Mouse (Mus musculus) cerebellum, adult 8-10 months (tissue): ENCODE data around the gene Bcl2.

Experiments used
- DNase-seq: peaks from one replicate; pipeline ENCODE4 v3.0.0; 2022

Bcl2 gene

DNA sequence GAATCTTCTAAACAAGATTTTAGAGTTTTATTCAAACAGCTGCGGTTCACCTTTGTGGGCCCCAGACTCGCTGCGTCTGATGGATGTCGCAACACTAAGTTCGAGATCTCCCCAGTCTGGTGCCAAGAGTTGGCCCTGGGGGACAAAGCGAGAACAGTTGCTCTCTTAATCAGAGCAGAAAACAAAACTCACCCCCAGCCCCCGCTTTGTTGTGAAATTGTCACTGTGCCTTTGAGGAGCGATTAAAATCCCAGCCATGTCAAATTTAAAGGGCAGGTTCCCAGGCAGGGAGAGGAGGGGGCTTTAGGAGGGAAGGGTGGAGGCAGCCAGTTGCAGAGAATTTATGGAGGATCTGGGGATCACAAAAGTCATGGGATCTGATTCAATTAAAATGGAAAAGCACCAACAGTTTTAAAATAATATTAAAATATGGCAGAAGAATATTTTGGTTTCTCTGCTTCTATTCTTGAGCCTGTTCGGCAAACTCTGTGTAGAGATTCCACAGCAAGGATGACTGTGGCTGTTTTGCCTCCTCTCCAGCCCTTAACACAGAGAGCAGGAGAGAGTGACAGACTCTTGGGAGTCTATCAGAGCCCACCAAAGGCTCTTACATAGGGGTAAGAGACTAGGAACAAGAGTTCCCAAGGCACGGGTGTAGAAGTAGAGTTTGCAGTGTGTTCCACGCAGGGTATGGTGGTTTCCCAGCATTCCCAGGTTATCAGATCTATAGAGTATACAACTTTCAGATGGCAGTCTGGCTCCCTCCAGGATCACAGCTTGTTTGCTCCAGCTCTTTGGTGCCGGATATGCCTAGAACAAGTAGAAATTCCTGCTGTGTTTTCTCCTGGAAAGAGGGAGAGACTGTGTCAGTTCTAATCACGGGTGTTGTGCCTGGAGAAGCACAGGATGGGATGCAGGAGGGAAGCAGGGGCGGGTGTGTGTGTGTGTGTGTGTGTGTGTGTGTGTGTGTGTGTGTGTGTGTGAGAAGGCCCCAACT, 130.5 kb downstream of the Bcl2 start:
- DNase-seq, result no peak

DNA sequence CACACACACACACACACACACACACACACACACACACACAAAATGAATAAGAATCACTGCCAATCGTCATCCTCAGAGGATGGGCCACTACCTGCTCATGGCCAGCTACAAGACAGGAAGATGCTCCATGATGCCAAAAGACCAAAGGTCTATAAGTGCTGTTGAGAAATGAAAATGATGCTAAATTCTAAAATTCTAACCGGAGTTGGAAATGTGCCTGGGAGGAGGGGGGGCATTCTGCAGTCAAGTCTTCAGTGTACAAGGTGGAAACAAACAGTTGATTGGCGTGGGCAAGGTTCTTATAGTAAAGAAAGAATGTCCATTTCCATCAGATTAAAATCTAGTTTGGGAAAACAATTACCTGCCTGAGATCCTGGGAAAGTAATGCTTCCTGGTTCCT, 131.3 kb downstream of the Bcl2 start:
- DNase-seq, result no peak

DNA sequence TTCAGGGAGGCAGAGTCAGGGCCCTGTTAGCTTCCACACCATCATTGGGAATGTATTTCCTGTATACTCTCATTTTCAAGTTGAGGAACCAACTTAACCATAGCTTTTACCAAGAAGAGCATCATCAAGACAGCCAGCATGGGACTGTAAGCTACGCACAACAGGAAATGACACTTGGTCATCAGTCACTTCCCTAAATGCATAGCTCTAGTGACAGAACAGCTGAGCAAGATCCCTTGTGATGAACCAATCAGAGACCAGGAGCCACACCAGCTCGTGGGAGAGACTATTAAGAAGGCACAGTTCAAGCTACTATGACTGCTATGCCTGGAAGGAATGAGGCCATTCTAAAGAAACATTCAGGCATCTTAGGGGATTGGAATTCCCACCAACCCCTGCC, 132.3 kb downstream of the Bcl2 start:
- DNase-seq, result no peak

DNA sequence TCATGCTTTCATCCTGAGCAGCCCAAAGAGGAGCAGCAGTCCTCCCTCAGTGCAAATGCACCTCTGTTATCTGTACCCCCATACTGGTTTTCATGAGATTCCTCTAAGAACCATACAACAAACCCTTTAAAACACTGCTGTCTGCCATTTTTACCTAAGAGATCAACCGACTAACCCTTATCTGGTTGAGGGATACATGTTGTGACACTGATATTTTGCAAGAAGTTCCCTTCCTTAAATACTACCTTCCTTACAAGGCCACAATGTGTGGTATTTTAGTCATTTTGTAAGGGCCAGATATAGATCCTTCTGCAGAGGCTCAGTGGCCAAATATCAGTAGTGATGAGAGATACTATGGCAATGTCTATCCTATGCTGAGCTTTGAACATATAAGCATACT, 134.3 kb downstream of the Bcl2 start:
- DNase-seq, result no peak

DNA sequence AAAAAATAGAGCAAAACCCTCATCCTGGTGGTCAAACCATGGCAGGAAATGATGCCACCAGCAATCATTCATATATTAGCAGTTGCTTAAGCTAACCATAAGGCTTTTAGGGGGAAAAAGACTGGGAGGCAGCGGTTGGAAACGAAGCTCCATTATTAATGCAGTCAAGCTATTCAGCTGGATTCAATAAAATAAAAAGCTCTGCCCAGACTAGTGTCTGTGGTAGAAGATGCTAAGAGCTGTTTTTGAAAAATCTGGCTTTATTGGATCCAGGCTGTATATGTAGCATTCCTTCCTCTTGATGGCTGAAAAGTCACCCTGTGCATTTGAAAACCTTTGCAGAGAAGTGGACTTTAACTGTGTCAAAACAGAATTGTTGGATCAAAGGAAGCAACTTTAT, 141.6 kb downstream of the Bcl2 start:
- DNase-seq, result no peak

DNA sequence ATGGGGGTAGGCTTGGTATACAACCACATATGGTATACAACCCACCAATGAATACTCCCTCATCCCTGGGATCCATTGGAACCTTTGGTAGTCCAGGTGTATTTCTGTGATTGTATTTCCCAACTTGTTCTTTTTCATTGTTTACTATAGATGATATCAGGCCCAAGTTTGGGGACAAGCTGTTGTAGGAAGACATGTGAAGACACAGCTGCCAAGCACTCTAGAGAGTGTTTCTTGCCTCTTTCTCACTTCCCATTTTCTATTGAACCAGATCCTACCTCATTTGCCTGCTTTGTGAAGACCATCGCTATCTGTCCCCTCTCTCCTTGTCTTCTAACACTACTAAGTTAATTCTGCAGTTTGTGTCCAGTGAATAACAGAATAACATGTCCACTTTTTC, 143.2 kb downstream of the Bcl2 start:
- no peak for DNase-seq

DNA sequence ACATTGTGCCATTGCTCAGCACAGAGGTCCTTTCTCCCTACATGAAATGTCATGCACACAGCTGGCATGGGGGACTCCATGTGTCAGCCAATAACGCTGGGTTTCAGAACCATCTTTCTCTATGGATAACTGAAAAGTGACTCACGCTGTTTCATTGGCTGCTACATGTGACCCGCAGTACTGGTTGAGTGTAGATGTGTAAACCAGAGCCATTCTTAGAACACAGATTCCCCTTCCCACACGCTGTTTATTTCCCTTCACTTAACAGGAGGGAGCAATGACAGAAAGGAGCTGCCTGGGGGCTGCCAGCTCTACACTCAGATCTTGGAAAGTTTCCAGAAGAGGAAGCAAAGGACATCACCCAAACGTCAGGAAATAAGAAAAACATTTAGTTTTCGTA, 143.7 kb downstream of the Bcl2 start:
- no peak for DNase-seq

DNA sequence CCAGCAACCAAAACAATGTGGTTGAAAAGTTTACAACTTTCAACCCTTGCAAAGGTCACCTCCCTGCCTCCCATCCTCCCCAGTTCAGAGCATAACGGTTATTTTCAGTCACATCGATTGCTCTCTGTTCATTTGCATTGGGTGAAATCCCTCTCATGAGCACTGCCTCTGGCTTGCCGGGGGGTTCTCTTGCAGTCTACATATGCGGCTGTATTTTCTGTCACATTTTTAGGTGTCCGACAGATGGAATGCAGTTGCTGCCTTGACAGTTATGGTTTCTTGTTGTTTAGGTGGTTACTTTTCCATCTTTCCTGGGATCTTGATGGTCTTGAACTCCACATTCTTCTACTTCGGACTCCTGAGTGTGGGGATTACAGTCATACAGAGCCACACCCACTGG, 144.4 kb downstream of the Bcl2 start:
- no peak for DNase-seq

DNA sequence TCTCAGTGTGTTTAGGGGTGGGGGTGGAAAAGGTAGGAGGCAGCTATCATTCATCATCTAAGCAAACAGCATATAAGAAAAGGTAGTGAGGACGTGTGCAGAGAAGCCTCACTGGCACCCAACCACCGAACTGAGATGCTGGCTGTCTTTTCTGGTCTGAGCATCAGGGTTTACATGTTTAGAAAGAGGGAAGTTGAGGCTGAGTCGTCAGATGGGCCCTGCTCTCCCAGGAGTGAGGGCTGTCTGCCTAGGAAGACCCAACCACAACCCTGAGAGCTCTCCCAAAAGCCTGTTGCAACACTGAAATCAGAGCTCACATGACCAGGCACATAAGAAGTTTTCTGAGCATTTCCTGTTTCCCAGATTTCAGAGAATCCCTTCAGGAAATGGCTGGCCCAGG, 145.2 kb downstream of the Bcl2 start:
- DNase-seq, result no peak

DNA sequence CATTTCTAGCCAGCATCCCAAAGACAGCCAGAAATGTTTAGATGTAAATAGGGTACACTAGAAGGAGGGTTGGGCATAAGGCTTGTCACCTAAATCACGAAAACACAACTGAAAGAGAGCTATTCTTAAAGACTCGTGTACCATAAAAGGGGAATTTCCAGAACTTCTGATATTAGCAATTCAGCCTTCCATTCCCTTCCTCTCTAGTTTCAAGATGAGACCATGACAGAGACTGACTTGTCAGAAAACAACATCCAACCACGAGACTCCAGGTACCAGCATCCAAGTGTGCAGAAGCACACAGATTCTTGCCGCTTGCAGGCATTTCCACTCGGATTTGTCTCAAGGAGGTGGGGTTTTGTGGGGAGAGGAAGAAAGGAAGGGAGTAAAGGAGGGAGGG, 146.6 kb downstream of the Bcl2 start:
- no peak for DNase-seq

DNA sequence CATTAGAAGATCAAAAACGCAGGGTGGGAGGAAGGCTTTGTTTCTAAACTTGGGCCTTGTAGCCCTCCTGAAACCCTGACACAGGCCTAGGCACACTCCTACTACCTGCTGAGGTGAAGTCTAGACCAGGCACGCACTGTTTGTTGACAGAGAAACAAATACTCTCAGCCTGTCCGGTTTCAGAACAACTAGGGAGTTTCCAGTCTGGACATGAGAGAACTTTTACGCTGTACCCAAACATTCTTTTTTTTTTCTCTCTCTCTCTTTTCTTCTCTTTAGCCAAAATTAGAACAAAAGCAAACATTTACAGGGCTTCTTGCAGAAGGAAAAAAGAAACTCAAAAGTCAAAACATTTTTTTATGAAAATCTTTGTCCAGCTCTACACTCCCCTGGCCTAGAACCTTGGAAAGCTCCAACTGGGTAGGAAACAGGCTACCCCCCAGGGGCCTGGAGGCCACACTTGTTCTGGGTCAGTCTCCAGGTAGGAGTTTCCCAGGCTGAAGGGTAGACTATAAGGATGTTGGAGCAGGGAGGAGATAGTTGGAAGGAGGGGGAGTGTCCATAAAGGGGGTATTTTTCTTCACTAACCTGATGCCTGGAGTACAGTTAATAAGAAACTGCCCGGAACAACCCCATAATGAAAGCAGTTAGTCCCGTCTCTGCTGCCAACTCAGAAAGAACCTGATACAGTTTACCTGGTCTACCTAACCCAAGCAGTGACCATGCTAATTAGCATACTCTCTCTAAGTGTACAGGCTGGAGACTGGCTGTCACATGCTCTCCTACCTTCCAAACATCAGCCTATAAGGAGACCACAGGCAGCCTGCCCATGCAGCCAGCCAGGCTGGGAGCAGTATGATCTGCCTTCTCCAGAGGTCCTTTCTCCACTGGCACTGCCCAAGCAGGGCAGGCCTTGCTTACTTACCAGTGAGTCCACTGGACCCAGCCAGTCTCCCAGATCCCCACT, 147.7 kb downstream of the Bcl2 start:
- DNase-seq, result no peak

DNA sequence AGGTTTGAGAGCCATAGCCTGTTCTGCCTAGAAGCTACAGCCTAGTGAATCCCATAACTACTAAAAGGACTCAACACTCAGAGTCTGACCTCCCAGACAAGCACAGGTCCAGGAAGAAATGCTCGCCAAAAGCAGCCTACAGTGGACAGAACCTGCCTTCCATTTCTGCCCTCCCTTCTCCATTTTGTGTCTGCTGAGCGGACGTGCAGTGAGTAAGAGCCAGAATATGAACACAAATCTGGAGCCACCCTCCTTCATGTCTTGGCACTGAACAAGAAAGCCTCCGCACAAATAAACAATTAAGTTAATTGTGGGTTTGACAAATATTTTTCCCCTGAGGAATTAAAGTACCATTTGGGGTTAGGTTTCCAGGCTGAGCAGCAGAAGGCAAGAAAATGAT, 148.8 kb downstream of the Bcl2 start:
- DNase-seq, result no peak

DNA sequence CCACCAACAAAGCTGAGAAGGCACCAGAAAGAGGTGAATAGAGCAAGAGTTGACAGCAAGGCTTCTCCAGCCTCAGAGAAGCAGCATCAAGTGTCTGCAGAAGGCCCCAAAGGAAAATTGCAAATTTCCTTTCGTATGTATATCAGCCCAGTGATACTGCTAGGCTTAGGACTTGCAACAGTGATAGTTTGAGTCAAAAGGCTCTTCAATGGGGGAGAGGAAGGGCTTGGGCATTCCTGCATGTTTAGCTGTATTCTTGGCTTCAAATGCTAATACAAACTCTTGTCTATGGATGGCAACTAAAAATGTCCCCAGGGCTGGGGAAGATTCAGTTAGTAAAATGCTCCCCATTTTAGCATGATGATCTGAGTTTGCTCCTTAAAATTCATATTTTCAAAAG, 149.6 kb downstream of the Bcl2 start:
- no peak for DNase-seq

DNA sequence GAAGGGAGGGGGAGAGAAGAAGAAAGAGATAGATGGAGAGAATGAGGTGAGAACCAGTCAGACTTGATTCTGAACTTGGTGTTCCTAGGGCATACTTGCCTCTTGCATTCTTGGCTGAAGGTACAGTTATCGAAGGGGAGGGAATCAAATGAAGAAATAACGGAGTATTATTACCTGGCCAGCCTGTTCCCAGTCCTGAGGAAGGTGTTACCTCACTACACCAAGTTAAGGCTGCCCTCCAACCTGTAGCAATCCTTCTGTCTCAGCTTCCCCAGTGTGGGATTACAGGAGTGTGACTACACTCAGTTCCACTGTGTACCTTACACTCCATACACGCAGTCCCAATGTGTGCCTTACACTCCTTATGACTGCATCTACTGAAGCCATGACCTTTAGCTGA, 151.3 kb downstream of the Bcl2 start:
- DNase-seq, result no peak

DNA sequence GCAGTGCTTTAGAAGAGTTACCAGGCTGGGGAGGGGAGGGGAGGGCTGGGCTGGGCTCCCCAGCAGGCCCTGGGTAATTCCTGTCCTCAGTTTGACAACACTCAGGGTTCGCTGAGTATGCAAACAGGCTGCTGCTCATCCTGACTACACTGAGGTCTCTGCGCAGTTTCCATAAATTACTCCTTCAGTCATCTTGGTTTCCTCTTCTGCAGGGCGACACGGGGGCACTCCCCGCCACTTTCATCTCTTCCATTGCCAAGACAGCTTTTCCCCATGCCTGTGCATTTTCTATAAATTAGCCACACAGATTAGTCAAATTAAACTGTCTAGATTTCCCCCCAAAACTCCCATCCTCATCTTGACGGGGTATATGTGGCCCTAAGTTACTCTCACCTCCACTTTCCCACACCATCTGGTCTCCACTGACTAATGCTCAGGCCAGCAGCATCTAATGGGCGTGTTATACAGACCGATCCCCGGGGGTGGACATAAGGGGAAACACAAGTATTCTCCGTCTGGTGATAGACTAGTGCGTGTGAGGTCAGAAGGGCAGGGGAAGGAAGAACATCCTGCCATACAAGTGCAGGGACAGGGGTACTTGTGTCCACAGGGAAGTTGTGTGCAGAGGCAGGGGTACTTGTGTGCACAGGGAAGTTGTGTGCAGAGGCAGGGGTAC, 152.9 kb downstream of the Bcl2 start:
- DNase-seq, result no peak

DNA sequence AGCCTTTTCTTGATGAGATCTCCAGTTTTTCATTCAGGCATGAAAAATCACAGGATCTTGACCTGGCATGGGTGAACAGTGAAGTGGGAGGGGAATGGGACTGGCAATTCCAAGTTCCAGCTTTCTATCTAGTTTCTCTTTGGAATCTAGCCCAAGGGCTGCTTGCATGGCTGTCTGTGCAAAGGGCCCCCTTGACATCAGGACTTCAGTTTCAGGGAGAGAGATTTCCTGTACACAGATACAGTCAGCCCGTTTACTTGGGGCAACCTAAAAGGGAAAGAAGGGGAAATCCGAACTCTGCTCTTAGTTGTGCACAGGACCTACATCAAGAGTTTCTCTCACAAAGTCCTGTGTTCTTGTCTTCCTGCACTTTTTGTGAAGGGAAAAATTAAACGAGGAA, 154.0 kb downstream of the Bcl2 start:
- DNase-seq, result no peak

DNA sequence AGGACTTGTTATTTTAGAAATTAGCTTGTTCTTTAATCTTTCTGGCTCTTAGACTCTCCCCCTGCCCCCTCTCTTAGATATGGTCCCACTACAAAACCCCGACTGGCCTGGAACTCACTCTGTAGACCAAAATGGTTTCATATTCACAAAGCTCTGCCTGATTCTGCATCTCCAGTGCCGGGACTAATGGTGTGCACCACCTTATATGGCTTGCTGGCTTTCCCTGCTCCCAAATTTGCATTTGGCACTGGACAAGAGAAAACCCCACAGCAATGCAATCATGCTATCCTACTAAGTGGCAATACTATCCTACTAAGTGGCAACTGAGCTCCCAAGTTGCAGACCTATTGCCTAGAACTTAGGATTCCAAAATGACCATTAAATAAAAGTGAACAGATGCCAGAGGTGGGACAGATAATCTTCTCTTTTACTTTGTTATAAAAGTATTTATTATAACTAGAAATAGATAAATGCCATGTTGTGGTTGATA, 154.9 kb downstream of the Bcl2 start:
- DNase-seq, result no peak

DNA sequence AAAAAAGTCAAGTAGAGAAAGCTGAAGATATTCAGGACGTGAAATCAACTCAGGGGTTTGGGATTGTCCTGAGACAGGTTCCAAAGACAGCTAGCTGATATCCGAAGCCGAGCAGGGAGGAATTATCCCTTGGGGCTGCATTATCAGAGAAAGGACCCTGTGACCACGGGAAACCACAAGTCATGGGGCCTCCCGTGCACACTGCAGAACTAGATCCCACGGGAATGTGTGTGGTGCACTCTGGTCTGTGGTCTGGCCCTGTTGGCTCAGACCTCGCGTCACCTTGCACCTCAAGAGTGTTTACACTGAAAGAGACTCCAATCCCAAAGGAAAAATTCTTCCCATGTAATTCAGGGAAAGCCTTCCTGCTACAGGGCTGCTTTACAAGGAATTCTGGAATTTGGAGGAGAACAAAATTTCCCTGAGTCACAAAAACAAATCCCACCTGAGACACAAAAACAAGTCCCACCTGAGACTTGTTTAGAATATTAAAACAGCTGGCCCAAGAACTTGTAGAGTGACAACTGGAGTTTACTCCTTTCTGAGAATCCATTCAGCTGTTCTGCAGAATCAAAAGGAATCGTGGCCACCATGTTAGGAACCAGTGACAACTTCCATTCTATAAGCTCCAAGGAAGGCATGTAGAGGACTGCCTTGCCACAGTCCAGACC, 158.4 kb downstream of the Bcl2 start:
- no peak for DNase-seq

DNA sequence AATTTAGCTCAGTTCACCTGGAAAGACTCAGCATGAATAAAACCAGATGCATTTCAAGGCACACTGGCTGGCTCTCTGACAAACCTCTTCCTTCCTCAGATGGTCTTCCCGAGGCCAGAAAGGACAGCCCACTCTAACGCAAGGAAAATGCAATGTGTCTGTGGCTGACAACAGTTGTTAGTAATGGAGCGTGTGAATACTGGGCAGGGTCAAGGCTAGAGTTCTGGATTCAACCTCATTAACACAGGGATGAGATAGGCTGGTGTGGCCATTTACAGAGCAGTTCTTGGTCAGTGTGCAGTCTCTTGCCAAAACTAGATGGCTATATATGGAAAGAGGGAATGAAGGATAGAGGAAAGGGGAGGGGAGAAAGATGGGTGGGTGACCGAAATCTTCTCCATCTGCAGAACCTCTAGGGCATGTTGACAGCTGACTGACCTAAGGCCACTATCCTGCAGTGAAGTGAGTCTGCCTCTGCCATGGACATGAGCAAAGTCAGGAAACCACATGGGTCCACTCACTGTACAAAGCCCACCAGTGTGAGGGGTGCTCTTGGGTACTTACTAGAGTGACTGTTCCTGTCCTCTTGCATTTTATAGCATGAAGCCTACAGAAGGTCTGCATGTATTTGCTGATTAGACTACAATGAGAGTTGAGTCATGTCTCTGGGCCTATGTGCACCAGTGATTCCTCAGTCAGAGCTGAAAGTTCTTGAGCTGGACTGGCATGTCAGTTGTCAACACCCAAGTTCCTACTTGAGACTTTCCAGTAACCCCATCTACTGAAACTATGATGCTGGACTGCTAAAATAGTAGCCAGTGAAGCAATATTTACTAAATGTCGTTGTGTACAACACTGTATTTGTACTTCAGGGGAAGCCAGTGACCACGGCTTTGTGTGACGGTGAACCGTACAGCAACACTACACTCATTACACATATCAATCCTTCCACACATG, 159.9 kb downstream of the Bcl2 start:
- DNase-seq, result no peak

DNA sequence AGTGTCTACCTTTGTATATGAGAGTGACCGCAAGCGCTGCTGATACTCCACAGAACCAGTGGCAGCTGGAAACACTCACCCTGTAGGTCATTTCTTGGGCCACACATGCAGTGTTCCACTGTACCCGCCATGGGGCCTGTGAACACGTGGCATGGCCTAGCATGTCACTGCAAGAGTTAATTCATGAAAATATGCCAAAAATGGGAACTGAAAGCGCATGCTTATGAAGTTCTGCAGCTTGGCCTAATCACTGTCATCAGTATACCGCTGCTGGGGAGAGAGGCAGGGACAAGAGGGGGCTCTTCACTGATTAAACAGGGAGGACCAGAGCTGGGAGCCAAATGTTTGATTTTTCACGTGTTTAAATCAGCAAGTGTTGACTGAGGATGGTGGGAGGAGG, 161.2 kb downstream of the Bcl2 start:
- no peak for DNase-seq

DNA sequence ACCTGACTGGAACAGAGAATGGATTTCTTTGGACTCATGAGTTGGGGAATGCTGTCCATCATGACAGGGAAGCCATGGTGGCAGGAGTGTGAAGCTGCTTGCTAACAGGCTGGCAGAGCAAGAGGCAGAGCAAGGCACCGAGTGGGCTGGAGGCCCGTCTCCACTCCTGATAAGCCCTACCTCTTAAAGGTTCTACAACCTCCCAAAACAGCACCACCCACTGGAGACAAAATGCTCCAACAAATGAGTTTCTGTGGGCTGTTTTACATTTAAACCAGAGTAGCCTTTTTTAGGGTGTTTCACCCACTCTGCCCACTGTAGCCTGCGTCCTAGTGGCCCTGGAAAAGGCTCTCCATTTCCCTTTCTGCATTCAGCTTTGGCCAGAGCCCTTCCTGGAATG, 163.5 kb downstream of the Bcl2 start:
- no peak for DNase-seq
